In the genomic region with DNA sequence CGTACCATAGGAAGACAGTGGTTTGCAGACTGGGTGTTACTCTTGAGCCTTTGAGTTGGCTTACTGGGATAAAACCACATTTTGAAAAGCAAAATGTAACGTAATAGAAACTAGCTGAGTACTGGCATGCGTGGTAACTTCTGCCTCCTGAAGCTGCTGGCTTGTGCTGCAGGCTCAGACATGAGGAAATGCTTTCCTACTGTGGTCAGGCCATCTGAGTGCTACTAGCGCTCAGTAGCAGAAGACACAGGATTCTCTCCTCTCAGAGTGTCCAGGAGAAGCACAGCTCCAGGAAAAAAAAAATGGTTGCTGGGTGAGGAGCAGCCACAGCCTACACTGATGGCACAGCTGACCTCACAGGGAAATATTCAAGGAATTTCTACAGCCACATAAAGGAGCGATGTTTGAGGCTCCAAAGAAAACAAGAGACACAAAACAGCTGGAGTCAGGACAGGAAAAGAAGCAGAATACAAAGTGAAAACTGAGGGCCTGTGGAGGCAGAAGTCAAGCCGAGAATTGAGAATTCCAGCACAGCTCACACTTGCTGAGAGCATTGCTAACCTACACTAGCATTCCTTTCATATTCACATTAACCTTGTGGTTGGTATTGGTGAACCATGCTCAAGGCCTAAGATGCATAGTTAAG, we compare ENCODE assay signal across 10 mouse cellular contexts. TPM values are rescaled to one million over a fixed set of nuclear protein-coding genes. Genes with fewer than 3 reads are reported as not detected.
A peak's percentile ranks its signal among the peaks of the same experiment; 100 is the strongest.
DNase-seq lines count a peak whose midpoint lies in the region; ATAC-seq lines count a peak whose summit lies in the region.
"Had no signal": no experiment of that assay in that cellular context is flagged by ENCODE, and none has a peak within 500 bp of the region (broad histone marks: within the 10 kb centered on the region; RNA-seq: fewer than 3 reads in every experiment).

No protein-coding gene starts in this region.

- WGBS in embryonic facial prominence, embryonic 12.5 days: 33% methylated on average over 6 of the region's 6 CpGs
- WGBS in limb, embryonic 10.5 days: 58% methylated on average over 6 of the region's 6 CpGs

- H3K36me3 ChIP-seq in embryonic facial prominence, embryonic 12.5 days: no peaks in the 10 kb centered on the region
- H3K36me3 ChIP-seq in limb, embryonic 10.5 days: no peaks in the 10 kb centered on the region

- no peak overlapping the region for H3K9ac ChIP-seq in embryonic facial prominence, embryonic 12.5 days

- H3K4me1 ChIP-seq in embryonic facial prominence, embryonic 12.5 days: peaks cover 8% of the 10 kb centered on the region
- H3K4me1 ChIP-seq in limb, embryonic 10.5 days: peaks cover 10% of the 10 kb centered on the region

- no peak overlapping the region for H3K4me2 ChIP-seq in embryonic facial prominence, embryonic 12.5 days (replicated peaks)

- peak overlapping the region; percentile 51; the same call in 1 of the 2 replicates for H3K27ac ChIP-seq in embryonic facial prominence, embryonic 12.5 days
- H3K27ac ChIP-seq in limb, embryonic 10.5 days: peak overlapping the region; percentile 34

- H3K27me3 ChIP-seq in embryonic facial prominence, embryonic 12.5 days: no peaks in the 10 kb centered on the region
- H3K27me3 ChIP-seq in limb, embryonic 10.5 days (ENCODE audit: low read depth, poor library complexity, severe bottlenecking): no peaks in the 10 kb centered on the region
- H3K27me3 ChIP-seq: CH12.LX had no signal

- H3K9me3 ChIP-seq in embryonic facial prominence, embryonic 12.5 days: no peaks in the 10 kb centered on the region
- no peaks in the 10 kb centered on the region for H3K9me3 ChIP-seq in limb, embryonic 10.5 days (replicated peaks)

- H3K4me3 ChIP-seq in embryonic facial prominence, embryonic 12.5 days: no peak overlapping the region
- no peak overlapping the region for H3K4me3 ChIP-seq in limb, embryonic 10.5 days

- peak; percentile 70; the same call in 1 of the 2 replicates for ATAC-seq in frontal cortex, adult (ENCODE audit: low TSS enrichment)
- no peak for ATAC-seq in embryonic facial prominence, embryonic 12.5 days (ENCODE audit: insufficient number of reproducible peaks, insufficient read depth, low FRiP score, low TSS enrichment)

- DNase-seq in frontal cortex, postnatal 14 days (ENCODE audit: low spot score in 2 of 2): no peak
- peak; percentile 68 for DNase-seq in 3134 (ENCODE audit: extremely low read depth, insufficient read length, low spot score)
- no peak for DNase-seq in limb, embryonic 10.5 days (ENCODE audit: low spot score)
- DNase-seq in spleen, postnatal 36 days (ENCODE audit: low spot score in 2 of 2): no peak
- no peak for DNase-seq in thymus, postnatal 0 days (ENCODE audit: low spot score)
- no peak for DNase-seq in layer of hippocampus, postnatal 36 days
- DNase-seq: adrenal gland, postnatal 14 days had no signal

RNA-seq across cellular contexts. Expression of a gene that starts 8.0 kb away (rescaled TPM):
- polyA plus RNA-seq in embryonic facial prominence, embryonic 12.5 days (2016; fragmentation: Nextera tagmentation; extraction: Ambion mirVana): 8.9 and 10.4 TPM in 2 replicates
- 13.2 and 13.7 TPM in 2 replicates for polyA plus RNA-seq in limb, embryonic 10.5 days (2016; fragmentation: Nextera tagmentation; extraction: Ambion mirVana)
- polyA plus RNA-seq in thymus, postnatal 0 days (2015; fragmentation: Nextera tagmentation; extraction: Ambion mirVana): 3.6 and 3.7 TPM in 2 replicates
- 1 to 10 TPM in 1 of 2 experiments, under 1 TPM in 1; 0.62 to 1.3 TPM for total RNA-seq in layer of hippocampus, postnatal 36 days (2021)
